Comparison of ENCODE assay signal across 12 mouse cellular contexts in genomic region chr1:192947839-192948173, GRCm38 (mm10).
DNase-seq lines count a peak whose midpoint lies in the region; ATAC-seq lines count a peak whose summit lies in the region.
"Had no signal": no experiment of that assay in that cellular context is flagged by ENCODE, and none has a peak within 500 bp of the region (broad histone marks: within the 10 kb centered on the region; RNA-seq: fewer than 3 reads in every experiment).

No protein-coding gene starts in this region.

- H3K9ac ChIP-seq in midbrain, embryonic 12.5 days (replicated peaks) = no peak overlapping the region
- H3K9ac ChIP-seq: liver, embryonic 13.5 days had no signal

- no peak overlapping the region for H3K27ac ChIP-seq in embryonic facial prominence, embryonic 10.5 days (replicated peaks)
- no peak overlapping the region for H3K27ac ChIP-seq in hindbrain, embryonic 10.5 days
- peak overlapping the region; percentile 52 for H3K27ac ChIP-seq in midbrain, embryonic 12.5 days (replicated peaks)
- H3K27ac ChIP-seq: liver, embryonic 13.5 days; macrophage had no signal

- no peaks in the 10 kb centered on the region for H3K36me3 ChIP-seq in embryonic facial prominence, embryonic 10.5 days (replicated peaks)
- no peaks in the 10 kb centered on the region for H3K36me3 ChIP-seq in hindbrain, embryonic 10.5 days
- H3K36me3 ChIP-seq in midbrain, embryonic 12.5 days = no peaks in the 10 kb centered on the region
- H3K36me3 ChIP-seq: liver, embryonic 13.5 days had no signal

- H3K9me3 ChIP-seq in embryonic facial prominence, embryonic 10.5 days = no peaks in the 10 kb centered on the region
- H3K9me3 ChIP-seq in hindbrain, embryonic 10.5 days = no peaks in the 10 kb centered on the region
- no peaks in the 10 kb centered on the region for H3K9me3 ChIP-seq in midbrain, embryonic 12.5 days
- H3K9me3 ChIP-seq: liver, embryonic 13.5 days had no signal

- peaks cover 6% of the 10 kb centered on the region for H3K4me1 ChIP-seq in embryonic facial prominence, embryonic 10.5 days
- peaks cover 7% of the 10 kb centered on the region for H3K4me1 ChIP-seq in hindbrain, embryonic 10.5 days (replicated peaks)
- peaks cover 6% of the 10 kb centered on the region for H3K4me1 ChIP-seq in midbrain, embryonic 12.5 days
- H3K4me1 ChIP-seq: liver, embryonic 13.5 days had no signal

- H3K4me2 ChIP-seq in midbrain, embryonic 12.5 days (replicated peaks) = no peak overlapping the region
- H3K4me2 ChIP-seq: liver, embryonic 13.5 days had no signal

- 39% methylated on average over 2 of the region's 2 CpGs for WGBS in embryonic facial prominence, embryonic 10.5 days
- WGBS in hindbrain, embryonic 10.5 days = 24% methylated on average over 2 of the region's 2 CpGs
- 15% methylated on average over 2 of the region's 2 CpGs for WGBS in midbrain, embryonic 12.5 days

- ATAC-seq in midbrain, embryonic 12.5 days (ENCODE audit: low FRiP score, low read depth) = peak; percentile 60

- H3K27me3 ChIP-seq in embryonic facial prominence, embryonic 10.5 days (replicated peaks; ENCODE audit: low read depth, poor library complexity, severe bottlenecking) = no peaks in the 10 kb centered on the region
- H3K27me3 ChIP-seq in hindbrain, embryonic 10.5 days (ENCODE audit: insufficient read depth, poor library complexity, severe bottlenecking) = no peaks in the 10 kb centered on the region
- H3K27me3 ChIP-seq in midbrain, embryonic 12.5 days = no peaks in the 10 kb centered on the region
- H3K27me3 ChIP-seq: CH12.LX; liver, embryonic 13.5 days had no signal

- no peak overlapping the region for H3K4me3 ChIP-seq in embryonic facial prominence, embryonic 10.5 days
- no peak overlapping the region for H3K4me3 ChIP-seq in hindbrain, embryonic 10.5 days
- H3K4me3 ChIP-seq in midbrain, embryonic 12.5 days = no peak overlapping the region
- H3K4me3 ChIP-seq: liver, embryonic 13.5 days had no signal

- DNase-seq in embryonic facial prominence, embryonic 10.5 days (ENCODE audit: low spot score) = peak; percentile 23
- peak; percentile 31 for DNase-seq in hindbrain, embryonic 10.5 days (ENCODE audit: low spot score)
- DNase-seq in retina, embryonic 14.5 days (ENCODE audit: low spot score) = peak; percentile 77
- DNase-seq in spleen, postnatal 4 days (ENCODE audit: low spot score in 2 of 2) = no peak
- no peak for DNase-seq in heart, adult 9 months (ENCODE audit: low spot score in 2 of 2)
- DNase-seq in frontal cortex, postnatal 36 days (ENCODE audit: low spot score in 2 of 2) = no peak
- DNase-seq: heart, postnatal 10 days; kidney, adult 8-10 months; liver, embryonic 13.5 days had no signal

Comparison
In these comparisons a context has a peak if more than half of its experiments do, and no peak if none do; other contexts are left out.
1. DNase-seq: peak in embryonic facial prominence, embryonic 10.5 days (single experiment), hindbrain, embryonic 10.5 days (single experiment) and retina, embryonic 14.5 days (single experiment); none in spleen, postnatal 4 days (0 of 2), heart, adult 9 months (0 of 2) and frontal cortex, postnatal 36 days (0 of 2).